Mouse (Mus musculus) Patski (cell line): ENCODE results near the gene Smug1. TPM values are rescaled to one million over a fixed set of nuclear protein-coding genes. Genes with fewer than 3 reads are reported as not detected.
A peak's percentile ranks its signal among the peaks of the same experiment; 100 is the strongest.

Experiments
- ATAC-seq: fragments of 100-300 bp; one replicate; pipeline ENCODE4 v1.8.0; 2021
- CTCF ChIA-PET: fragments of 350-600 bp; sonication (Branson Sonifier 250); formaldehyde crosslinking; loops from one replicate; lab custom pipeline; 2022; ENCODE audit warnings: inconsistent platforms; lab: Charles Lee
- POLR2A ChIA-PET: fragments of 350-600 bp; sonication (Branson Sonifier 250); formaldehyde crosslinking; loops from one replicate; lab custom pipeline; 2022; ENCODE audit warnings: antibody characterized with exemption, inconsistent platforms; lab: Charles Lee
- DNase-seq: peaks from one replicate; pipeline ENCODE4 v3.0.0-alpha.2; 2011; ENCODE audit warnings: low read depth, low spot score
- H3K27me3 ChIP-seq: fragments of 371-371 bp; one replicate; pipeline ENCODE4 v1.5.1; 2021
- CTCF ChIP-seq: fragments of 100-300 bp; IDR thresholded peaks from one replicate; pipeline ENCODE4 v1.5.1; 2021
- in situ Hi-C: fragments of 300-500 bp; cut with MboI; formaldehyde crosslinking; loops from 3 replicates; pipeline ENCODE4 v1.11.1; 2018; ENCODE audit warnings: low pct_unique_long_range_greater_than_20kb, mixed read lengths
- polyA plus RNA-seq: library from polyadenylated mRNA; unstranded; gene quantifications from one replicate; pipeline ENCODE4 v1.2.3, GENCODE M21; 2021

Smug1 gene
- polyA plus RNA-seq, 1 experiment from 2014 or later = 17.4 TPM

DNA sequence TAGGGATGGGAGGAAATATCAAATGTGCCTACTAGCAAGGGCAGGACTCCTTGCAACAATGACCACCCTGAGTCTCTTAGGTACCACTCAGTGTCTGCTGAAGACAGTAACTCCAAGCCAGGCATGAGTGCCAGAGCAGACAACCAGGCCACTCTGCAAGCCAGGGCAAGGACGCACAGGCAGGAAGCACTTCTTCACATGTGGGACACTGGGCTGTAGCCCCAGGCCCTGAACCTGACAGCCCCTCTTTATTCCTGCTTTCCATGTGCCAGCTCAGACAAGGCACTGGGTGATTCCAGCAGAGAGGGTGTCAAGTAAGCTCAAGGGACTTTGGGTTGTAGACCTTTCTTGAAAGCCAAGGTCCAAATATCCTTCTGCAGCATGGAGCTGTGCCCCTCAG lies 11.9 kb upstream of the Smug1 start:
- DNase-seq (no peak), ATAC-seq (no peak)
- POLR2A ChIA-PET = interaction anchor here (0.8 to 1.1 kb wide), 2 partner anchors 17 to 214 kb away, joined by 3 to 4 read pairs; no protein-coding TSS in a partner anchor
- CTCF ChIA-PET = interaction anchor here (1.0 to 7.0 kb wide), 23 partner anchors 7 to 508 kb away, joined by 3 to 63 read pairs (median 7); partner anchors contain the start of genes Copz1, Hoxc10, Hoxc5 and Hoxc8
- no peak for TF ChIP-seq CTCF
- no peaks in the 10 kb centered on the region for H3K27me3 ChIP-seq
- in situ Hi-C loops = no loop called here

- in situ Hi-C loops = no loop called here
- POLR2A ChIA-PET = interaction anchor here (1.8 kb wide), 1 partner anchor 211 kb away, joined by 7 read pairs; the partner anchor contains the start of genes Hoxc10 and Hoxc5
- ATAC-seq = no peak
- CTCF ChIA-PET = interaction anchor here (0.6 to 7.0 kb wide), 38 partner anchors 8 to 508 kb away, joined by 3 to 63 read pairs (median 5); partner anchors contain the start of genes Copz1, Hoxc10, Hoxc5 and Hoxc8
- DNase-seq = no peak
- no peaks in the 10 kb centered on the region for H3K27me3 ChIP-seq
- TF ChIP-seq CTCF = no peak
Measured at GRCm38 (mm10) chr15:103178137-103178536, 11.2 kb upstream of the Smug1 start.

GRCm38 (mm10) chr15:103177611-103178041 lies 10.7 kb upstream of the Smug1 start:
- ChIA-PET CTCF (interaction anchor here (0.6 to 7.0 kb wide), 42 partner anchors 9 to 507 kb away, joined by 3 to 63 read pairs (median 4); partner anchors contain the start of genes Copz1, Gpr84, Hoxc10 and Hoxc5), POLR2A (interaction anchor here (1.8 kb wide), 1 partner anchor 211 kb away, joined by 7 read pairs; the partner anchor contains the start of genes Hoxc10 and Hoxc5)
- DNase-seq (no peak), ATAC-seq (no peak)
- TF ChIP-seq CTCF = no peak
- in situ Hi-C loops = no loop called here
- H3K27me3 ChIP-seq = no peaks in the 10 kb centered on the region

DNA sequence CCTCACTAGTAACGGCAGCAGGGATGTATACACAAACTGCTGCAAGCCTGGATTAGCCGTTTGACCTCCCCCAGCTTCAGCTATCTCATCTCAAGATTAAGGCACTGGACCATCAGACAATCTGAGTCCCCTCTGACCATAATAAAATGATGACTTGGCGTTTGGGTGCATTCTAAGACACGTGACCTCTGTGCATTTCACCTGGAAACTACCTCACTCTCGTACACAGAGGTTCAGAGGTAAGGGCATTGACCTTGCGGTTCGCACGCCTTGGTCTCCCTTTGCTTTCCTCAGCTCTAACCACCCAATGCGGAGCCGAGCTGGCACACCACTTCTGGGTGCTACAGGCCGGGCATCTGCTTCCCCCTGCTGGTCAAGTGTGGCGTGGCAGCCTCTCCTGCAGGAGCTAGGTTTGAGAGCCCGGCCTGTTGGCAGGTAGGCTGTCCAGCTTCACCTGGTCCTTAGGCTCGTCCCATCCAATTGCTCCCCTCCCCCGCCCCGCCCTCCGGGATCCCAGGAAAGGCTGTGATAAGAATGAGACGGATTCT lies 10.1 kb upstream of the Smug1 start:
- TF ChIP-seq CTCF = no peak
- DNase-seq (no peak), ATAC-seq (peak; percentile 44)
- no peaks in the 10 kb centered on the region for H3K27me3 ChIP-seq
- ChIA-PET CTCF (interaction anchor here (0.7 to 7.0 kb wide), 32 partner anchors 9 to 412 kb away, joined by 3 to 63 read pairs (median 5); partner anchors contain the start of genes Copz1, Gpr84, Hoxc10 and Hoxc5), POLR2A (interaction anchor here (1.8 kb wide), 1 partner anchor 210 kb away, joined by 7 read pairs; the partner anchor contains the start of genes Hoxc10 and Hoxc5)
- in situ Hi-C loops = no loop called here

- in situ Hi-C loops = loop anchor here (5.0 kb wide), 2 partner anchors 186 to 416 kb away; no protein-coding TSS in a partner anchor
- DNase-seq = no peak
- POLR2A ChIA-PET = no interaction called here
- TF ChIP-seq CTCF = no peak
- no peaks in the 10 kb centered on the region for H3K27me3 ChIP-seq
- CTCF ChIA-PET = interaction anchor here (0.6 to 3.3 kb wide), 11 partner anchors 10 to 207 kb away, joined by 3 to 19 read pairs (median 4); partner anchors contain the start of gene Hoxc10
- no peak for ATAC-seq
Measured at GRCm38 (mm10) chr15:103173251-103173650, 6.4 kb upstream of the Smug1 start.

DNA sequence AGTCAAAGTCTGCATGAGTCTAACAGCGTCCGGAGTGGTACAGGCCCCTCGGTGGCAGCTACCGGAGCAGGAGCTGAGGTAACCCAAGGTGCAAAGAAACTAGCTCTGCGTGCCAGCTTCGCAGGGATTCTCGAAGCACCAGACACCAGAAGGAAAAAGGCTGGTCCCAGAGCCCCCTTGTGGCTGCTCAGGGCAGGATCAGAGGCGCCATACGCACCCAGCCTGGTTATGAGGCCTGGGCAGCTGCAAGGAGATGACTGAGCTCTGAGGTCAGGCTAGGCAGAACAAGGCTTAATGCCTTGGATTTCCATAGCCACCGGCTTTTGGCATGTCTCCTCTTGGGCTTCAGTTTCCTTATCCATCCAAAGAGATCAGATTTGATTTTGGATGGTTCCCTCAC lies 5.6 kb upstream of the Smug1 start:
- CTCF ChIA-PET = interaction anchor here (0.8 to 3.3 kb wide), 13 partner anchors 10 to 206 kb away, joined by 3 to 19 read pairs (median 4); partner anchors contain the start of gene Hoxc10
- ATAC-seq (no peak), DNase-seq (no peak)
- TF ChIP-seq CTCF = no peak
- POLR2A ChIA-PET = no interaction called here
- in situ Hi-C loops = loop anchor here (5.0 kb wide), 2 partner anchors 185 to 415 kb away; no protein-coding TSS in a partner anchor
- H3K27me3 ChIP-seq = no peaks in the 10 kb centered on the region

GRCm38 (mm10) chr15:103171276-103171675 lies 4.4 kb upstream of the Smug1 start:
- ChIA-PET POLR2A (no interaction called here), CTCF (interaction anchor here (1.9 to 3.3 kb wide), 2 partner anchors 158 to 205 kb away, joined by 6 to 19 read pairs; partner anchors contain the start of gene Hoxc10)
- DNase-seq = no peak
- H3K27me3 ChIP-seq = no peaks in the 10 kb centered on the region
- no peak for ATAC-seq
- in situ Hi-C loops = loop anchor here (5.0 kb wide), 2 partner anchors 184 to 414 kb away; no protein-coding TSS in a partner anchor
- TF ChIP-seq CTCF = no peak

DNA sequence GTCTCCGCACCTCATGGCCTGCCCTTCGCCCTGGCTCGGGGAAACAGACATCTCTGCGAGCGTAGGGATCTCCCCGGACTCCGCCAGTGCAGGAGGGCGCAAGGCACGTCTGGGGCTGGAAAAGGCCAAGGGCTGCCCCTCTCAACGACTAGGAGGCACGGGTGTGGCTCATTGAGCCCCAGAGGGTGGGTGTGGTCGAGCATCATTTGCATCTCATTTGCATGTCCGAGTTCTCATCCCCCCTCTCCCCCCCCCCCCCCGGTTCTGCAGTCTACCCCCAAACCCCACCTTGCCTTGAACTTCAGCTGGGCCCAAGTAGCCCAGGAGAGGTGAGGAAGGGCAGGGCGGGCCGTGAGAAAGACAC lies 3.4 kb upstream of the Smug1 start:
- CTCF ChIA-PET = interaction anchor here (1.9 kb wide), 1 partner anchor 157 kb away, joined by 6 read pairs; no protein-coding TSS in a partner anchor
- no peaks in the 10 kb centered on the region for H3K27me3 ChIP-seq
- ATAC-seq = no peak
- no peak for DNase-seq
- POLR2A ChIA-PET = no interaction called here
- in situ Hi-C loops = loop anchor here (5.0 kb wide), 2 partner anchors 183 to 413 kb away; no protein-coding TSS in a partner anchor
- no peak for TF ChIP-seq CTCF

DNA sequence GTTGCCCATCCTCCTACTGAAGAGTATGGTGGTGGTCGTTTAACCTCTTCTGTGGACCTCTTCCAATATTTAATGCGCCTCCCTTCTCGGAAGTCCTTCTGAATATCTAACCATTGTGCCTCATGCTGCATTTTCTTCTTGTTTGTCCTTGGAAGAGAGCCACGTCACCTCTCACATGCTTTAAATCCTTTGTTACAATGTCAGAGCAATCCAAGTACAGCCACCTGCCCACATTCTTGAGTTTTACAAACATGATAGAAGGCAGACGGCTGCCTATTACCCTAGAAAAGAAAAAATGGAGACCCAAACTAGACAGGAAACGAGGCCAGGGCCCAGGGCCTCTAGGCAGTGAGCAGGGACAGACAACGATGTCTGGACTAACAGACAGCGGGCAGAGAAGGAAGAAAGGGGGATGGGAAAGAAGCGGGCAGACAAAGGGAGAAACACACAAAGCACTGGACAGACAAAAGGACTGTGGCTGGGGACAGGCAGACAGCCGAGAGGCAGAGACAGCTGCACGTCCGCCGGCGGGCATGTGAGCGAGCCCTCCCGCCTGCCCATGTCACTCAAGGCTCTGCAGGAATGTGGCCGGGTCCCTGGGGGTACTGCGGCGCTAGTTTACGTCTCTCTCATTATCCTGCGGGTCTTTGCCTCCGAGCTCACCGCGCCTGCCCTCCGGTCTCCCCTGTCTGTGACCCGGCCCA lies 2.9 kb upstream of the Smug1 start:
- in situ Hi-C loops = loop anchor here (5.0 to 10.0 kb wide), 3 partner anchors 155 to 412 kb away; partner anchors contain the start of gene Hoxc4
- no peaks in the 10 kb centered on the region for H3K27me3 ChIP-seq
- CTCF ChIA-PET = interaction anchor here (1.9 kb wide), 1 partner anchor 156 kb away, joined by 6 read pairs; no protein-coding TSS in a partner anchor
- DNase-seq (no peak), ATAC-seq (no peak)
- POLR2A ChIA-PET = no interaction called here
- TF ChIP-seq CTCF = no peak
